Mouse (Mus musculus) cerebellum, postnatal 14 days (tissue): ENCODE results near the gene Hoxa5.

Experiments
- DNase-seq, 2 experiments: peaks; one replicate each; pipeline ENCODE4 v3.0.0; 2021; ENCODE audit warnings: mixed read lengths in 2 of 2

Gene Hoxa5

DNA sequence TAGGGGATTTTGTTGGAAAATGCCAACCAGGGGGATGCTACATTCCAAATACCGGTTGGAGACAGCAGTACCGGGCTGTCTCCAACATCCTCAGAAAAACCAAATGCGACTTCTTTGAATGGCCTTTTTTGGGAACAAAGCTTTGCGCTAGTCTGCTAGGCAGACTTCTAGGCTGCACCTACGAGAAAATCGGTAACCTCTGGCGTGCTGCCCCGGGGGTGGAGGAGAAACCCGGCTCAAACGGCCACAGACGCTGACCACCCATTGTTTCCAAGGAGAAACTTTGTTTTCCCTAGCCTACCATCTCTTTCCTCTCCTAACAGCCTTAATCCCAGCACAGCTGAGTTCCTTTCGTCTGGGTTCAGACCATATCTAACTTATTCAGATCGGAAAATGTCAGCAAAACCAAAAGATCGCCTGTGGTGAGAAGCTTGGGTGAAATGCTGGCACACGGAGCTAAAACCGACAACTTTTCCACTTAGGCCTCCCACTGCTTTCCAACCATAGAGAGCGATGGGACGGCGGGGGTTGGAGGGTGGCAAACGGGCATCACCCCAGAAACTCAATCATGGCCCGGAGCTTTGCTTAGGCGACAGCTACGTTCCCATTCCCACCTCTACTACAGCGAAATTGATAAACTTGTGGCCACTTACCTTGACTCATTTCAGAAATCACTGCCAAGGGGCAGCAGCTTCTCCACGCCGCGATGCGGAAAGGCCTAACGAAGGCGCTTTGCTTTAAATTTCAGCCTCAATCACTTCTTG, 35.4 kb upstream of the Hoxa5 start:
- DNase-seq, result peak in 1 of 2 experiments; percentile 29

DNA sequence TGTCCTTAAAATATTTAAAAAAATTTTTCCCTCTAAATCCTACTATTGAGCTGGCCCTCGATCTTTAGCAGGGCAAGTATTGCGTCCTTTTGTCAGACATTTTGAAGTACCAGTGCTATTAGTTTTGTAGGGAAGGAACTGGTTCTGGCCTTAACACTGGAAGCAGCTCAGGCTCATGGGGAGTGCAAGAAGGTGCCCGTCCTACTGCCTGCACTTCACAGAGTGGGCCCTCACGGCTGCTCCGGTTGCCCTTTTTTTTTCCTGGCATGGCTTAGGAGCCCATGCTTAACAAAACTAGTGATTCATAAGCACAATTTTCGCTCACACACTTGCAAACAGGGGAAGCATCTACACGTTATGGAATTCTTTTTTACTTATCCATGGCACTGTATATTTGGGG, 34.6 kb upstream of the Hoxa5 start:
- no peak for DNase-seq

DNA sequence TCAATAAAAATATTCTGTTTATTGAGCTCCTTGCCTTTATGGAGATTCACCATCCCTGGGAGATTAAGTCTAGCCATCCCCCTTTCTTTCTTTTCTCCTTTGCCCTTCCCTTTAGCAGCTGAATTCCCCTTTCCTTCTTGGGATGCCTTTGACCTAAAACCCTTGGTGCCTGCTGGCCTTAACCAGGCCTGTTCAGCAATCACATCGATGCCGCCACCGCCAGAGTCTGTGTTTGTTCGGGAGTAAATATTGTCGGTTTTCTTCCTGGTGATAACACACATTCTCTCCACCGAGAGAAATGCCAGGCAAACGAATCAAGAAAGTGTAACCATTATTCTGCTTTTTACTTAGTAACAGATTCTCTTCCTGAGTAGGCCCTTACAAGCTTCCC, 33.8 kb upstream of the Hoxa5 start:
- no peak for DNase-seq

DNA sequence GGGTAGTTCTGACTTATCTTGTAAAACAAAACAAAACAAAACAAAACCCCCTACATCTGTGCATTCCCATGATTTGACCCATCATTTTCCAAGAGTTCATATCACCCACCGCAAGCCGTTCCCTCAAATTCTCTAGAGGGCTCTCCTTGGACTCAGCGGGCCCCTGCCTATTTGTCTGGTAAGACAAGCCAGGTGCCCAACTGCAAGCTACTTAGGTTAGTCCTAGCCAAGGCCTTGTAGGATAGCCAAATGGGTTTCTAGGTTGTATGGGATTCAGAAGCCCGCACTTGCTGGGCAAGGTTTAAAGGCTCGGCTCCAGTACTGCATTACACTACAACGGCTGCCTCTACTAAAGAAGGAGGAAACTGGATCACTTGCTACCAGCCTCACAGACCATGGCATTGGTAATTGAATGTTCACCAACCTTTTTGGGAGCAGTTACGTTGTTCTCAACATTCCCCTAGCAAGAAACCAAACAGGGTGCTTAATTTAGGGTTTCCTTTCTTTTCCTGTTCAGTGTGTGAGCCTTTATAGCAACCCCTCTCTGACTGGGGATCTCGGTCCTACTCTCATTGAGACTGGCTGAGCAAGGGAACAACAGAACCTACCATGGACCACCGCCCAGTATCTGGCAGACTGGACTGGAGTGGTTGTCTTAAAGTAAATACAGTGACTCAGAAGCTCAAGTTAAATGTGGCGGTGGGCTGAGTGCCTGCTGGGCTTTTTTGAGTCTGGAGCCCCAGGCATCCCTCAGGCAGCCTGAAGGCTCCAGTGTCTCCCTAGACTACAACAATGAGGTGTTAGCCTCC, 33.2 kb upstream of the Hoxa5 start:
- DNase-seq, result no peak

DNA sequence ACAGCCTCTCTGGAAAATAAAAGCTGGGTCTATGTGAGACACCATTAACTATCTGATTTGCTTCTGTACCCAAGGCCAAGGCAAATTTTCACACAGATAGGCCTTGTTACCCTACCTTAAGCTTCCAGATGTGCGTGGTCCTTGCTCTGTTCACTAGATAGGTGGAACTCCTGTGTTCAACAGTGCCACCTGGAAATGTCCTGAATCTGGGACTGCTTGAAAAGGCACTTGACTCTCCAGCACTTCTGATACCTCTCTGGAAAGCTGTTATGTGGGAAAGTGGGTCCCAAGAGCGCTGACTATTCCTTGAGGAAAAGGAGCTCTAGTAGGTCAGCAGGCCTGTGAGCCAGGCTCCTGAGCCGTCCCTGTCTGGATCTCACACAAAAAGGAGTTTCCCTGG, 32.4 kb upstream of the Hoxa5 start:
- no peak for DNase-seq

DNA sequence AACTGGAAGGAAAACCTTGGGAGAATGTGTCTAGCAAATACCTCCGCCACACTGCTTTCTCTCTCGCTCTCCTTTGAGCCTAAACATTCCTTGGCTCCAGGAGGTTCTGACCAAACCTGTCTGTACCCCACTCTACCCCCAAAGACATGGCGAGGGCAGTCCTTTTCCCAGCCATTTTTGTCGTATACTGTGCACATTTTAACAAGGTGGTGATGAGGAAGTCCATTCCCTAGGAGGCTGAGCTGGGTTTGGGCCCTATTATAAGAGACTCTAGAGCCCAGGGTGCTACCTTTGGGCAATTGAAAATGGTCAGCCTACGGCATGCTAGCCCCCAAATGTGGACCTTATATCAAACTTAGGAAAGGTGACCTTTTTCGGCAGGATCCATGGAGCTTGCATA, 31.5 kb upstream of the Hoxa5 start:
- no peak for DNase-seq

DNA sequence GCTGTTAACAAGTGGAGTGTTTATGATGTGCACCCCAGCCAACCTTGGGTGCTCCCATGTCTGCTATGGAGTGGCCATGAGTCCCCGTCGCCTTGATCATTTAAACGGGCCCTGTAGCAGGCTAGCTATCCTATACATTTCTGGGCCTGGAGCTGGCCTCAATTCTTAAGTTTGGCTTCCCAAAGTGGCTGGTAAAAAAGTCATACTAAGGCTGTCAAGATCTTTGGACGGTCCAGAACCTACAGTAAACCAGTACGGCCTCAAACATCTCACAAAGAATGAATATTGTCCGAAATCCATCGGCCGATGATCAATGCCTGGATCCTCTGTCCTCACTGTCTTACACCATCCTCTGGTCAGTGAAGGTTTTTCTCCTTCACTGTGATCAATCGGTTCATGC, 30.9 kb upstream of the Hoxa5 start:
- no peak for DNase-seq

DNA sequence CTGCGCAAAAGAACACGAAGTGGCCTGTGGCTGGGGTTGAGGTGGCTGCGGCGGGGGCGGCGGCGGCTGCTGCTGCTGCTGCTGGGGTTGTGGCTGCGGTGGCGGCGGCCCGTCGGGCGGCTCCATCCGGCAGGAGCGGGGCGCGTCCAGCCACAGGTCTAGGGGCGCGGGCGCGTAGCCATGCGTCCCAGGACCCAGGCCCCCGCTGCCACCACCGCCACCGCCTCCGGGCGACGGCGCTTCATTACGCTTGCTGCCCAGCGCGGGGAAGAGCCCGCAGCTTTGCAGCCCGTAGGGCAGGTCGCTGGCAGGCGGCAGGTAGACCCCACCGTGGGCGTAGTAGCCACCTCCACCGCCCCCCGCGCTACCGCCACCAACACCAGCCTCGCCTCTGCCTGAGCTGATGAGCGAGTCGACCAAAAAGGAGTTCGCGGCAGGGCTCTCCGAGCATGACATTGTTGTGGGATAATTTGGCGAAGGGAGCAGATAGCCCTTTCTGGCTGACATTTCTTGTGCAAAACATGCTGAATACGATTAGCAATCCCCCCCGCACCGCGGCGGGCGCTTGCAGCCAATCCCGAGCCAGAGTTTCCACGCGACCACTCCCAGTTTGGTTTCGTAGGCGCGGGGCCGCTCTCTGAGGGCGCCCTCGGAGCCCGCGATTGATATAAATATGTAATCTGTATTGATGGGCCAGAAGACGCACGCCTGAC, 30.2 kb upstream of the Hoxa5 start:
- DNase-seq, result no peak

DNA sequence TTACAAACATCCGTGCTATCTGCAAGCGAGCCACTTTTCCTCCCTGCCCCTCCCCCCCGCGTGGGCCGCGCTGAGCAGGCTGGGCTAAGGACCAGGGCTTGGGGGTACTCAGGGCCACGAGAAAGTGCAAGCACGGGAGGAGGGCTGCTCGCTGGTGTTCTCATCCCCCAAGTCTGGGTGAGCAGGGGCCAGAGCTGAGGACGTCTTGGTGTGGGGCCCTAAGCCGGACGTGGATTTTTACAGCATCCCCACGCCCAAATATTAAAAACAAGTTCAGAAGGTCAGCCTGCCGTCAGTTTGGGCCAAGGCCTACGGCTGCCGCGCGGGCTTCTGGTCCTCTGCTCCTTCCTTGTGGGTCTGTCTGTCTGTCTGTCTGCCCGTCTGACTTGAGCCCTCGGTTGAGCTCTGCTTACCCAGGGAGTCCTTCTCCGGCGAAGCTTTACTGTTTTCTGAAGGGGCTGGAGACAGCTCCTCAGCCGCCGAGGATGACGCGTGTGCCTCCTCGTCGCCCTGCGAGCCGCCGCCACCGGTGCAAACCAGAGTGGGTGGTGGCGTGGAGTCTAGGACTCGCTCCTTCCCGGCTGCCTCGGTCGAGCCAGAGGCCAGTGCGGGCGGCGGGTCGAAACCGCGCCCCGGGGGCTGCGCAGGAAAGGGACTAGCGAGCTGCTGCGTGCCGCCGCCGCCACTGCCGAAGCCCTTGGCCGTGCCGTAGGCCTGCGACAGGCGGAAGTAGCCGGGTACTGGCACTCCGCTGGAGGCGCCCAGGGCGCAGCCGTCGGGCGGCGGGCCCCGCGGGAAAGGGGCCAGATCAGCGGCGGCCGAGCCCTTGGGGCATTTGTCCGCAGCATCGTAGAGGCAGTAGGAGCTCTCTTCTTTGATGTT, 29.4 kb upstream of the Hoxa5 start:
- no peak for DNase-seq

DNA sequence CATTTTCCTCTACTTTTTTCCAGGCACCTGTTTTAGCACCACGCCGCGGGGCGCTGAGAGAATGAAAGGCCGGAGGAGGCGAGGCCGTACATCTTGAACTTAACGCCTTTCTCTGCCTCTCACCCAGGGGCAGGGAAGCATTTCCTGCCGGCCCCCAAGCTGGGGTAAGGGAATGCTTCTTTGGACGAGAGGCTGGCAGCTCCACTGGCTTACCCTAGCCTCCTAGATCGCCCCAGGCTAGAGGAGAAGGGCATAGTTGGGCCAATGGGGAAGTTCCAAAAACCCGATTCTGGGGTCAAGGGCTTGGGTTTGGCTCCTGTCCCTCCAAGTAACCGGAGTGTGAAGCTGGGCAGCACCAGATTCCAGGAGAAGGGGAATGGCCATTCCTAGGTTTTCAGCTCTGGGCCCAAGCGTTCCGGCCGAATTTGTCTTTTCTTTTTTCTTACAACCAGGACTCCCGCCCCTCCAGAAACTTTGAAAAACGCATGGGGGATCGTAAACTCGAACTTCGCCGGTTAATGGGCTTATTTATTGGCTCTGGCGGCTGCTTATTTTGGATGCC, 28.7 kb upstream of the Hoxa5 start:
- DNase-seq, result no peak

DNA sequence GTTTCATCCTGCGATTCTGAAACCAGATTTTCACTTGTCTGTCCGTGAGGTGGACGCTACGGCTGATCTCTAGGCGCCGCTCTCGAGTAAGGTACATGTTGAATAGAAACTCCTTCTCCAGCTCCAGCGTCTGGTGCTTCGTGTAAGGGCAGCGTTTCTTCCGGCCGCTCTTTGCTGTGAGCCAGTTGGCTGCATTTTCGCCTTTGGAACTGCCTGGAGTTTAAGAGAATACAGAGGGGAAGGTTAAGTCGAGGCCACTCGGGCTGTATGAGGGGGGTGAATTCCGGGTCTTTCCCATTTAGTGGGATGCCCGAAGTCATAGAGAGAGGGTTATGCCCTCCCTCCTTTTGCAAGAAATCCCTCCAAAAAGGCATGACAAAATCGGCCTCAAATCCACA, 28.2 kb upstream of the Hoxa5 start:
- no peak for DNase-seq

DNA sequence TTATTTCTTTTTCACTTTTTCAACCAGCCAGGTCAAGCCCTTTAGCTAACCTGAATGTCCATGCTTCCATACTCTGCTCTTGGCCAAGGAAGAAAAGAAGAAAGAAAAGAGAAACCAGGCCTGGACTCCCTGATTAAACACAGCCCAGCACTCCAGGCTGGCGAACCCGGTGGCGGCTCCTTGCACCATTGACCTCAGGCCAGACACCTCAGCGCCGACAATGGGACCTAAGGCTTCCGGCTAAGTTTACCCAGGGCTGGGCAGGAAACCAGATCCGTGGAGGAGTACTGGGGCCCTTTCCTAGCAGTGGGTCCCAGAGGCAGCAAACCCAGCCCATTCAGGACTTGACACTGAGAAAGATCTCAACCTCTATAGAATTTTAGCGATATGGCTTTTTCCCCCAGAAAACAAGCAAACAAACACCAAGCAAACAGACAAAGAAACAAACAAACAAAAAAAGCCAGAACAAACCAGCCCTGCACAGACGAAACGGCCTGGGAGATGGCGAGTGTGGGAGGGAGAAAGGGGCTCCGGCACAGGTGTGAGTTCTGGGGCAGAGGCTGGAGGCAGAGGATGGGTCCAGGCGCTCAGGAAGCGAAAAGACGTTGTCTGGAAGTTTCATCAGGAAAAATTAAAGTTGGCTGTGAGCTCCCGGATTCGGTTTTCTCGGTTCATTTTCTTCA, 27.6 kb upstream of the Hoxa5 start:
- no peak for DNase-seq

DNA sequence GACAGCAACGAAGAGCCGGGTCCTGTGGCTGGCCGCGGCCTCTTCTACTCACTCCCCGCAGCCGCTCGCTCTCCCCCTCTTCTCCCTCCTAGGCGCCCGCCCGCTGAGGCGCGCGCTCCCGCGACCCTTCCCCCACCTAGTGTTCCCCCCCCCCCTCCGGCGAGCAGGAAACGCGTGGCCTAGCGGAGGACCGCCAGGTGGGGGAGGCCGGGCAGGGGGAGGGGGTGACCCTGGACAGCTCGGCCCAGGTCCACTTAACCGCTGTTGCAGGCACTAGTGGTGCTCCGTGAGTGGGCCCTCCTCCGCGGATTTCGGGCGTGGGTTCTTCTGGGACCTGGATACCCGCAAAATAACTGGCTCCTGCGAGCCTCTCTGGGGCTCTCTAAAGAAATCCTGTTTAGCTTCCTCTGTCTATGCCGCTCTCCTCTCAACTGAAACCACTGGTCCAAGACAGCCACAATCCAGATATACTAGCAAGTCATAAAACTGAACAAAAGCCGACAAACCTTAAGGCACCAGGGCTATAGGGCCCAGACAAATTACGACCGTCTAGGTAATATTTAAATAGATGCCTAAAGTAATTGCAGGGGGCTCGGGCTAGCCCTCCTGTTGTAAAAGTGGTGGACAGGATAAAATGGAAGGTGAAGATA, 26.3 kb upstream of the Hoxa5 start, which contains the start of gene Hoxa9:
Gene Hoxa9 (minus strand): TSS at position 574 of the 650 bp plus-strand sequence.
- DNase-seq, result no peak

DNA sequence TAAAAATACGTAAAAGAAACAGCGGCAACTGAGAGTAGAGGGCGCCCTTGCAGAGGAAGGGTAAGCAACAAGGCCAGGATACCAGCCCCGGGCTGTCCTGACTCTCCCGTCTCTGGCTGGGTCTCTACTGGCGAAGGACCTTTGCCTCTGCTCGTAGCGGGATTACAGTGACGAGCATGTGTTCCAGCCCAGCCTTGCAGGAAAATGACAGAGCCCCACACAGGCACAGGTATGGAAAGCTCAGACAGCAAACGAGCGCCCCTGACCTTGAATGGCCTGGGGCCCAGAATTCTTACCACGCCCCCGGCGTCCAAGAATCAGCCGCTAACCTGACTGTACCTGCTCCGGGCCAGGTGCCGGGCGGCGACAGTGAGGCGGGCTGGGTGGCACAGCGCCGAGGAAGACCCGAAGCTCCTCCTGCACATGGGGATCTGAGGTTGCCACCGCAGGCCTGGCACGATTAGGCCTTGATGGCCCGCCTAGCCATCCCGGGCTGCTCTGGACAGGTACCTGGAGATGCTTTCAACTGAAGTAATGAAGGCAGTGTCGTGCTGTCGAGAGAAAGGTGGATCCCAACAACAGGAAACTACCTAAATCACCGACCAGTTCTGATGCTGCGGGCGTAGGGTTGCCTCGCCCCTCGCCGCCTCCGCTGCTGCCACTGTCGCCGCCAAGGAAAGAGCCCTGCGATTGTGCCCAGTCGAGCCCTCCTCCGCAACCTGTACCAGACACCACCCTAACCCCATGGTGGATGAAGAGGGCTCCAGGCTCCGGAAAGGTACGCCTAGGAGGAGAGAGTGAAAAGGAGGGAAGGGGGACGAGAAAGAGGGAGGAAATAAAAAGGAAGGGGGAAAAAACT, 25.4 kb upstream of the Hoxa5 start:
- DNase-seq, result no peak

DNA sequence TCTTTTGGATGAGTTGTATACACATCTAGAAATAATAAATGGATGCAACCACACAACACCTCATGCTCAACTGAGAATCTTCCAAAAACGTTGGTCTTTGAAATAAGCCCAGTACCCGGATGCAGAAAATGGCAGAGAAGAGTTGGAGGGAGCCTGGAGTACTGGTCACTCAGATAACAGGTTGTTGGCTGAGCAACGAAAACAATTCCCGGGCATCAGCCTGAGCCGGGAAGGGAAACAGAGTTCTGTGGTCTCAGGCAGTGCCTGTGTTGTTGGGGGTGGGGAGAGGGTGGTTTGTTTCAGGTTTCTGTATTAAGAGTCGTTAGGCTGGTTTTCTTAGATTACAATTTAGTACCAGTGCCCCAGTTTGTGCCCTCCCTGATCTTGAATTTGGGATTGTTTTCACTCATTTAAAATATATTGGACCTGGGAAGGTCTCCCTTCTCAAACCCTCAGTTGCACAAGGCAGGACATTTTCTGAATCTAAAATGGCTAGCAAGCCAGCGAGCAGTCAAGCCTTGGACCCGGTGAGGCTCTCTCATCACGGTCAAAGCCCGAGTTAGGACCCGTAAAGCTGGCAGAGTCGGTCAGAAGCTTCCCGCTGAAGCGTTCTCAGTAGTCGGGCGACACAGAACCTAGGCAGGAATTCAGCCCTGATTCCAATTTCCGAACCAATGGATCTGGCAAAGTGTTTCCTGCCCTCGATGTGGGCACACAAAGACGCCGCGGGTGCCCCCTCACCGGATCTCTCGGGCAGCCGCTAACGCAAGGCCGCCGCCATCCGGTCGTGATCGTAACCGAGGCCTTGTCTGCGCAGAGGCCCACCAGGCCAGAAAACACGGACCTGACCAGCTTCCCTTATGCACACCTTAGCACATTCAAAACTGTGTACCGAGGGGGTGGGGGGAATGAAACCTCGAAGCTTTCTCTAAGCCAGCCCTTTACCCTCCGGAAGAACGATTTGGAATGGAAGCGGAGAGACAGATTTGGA, 24.4 kb upstream of the Hoxa5 start:
- DNase-seq, result peak in 1 of 2 experiments; percentile 20

DNA sequence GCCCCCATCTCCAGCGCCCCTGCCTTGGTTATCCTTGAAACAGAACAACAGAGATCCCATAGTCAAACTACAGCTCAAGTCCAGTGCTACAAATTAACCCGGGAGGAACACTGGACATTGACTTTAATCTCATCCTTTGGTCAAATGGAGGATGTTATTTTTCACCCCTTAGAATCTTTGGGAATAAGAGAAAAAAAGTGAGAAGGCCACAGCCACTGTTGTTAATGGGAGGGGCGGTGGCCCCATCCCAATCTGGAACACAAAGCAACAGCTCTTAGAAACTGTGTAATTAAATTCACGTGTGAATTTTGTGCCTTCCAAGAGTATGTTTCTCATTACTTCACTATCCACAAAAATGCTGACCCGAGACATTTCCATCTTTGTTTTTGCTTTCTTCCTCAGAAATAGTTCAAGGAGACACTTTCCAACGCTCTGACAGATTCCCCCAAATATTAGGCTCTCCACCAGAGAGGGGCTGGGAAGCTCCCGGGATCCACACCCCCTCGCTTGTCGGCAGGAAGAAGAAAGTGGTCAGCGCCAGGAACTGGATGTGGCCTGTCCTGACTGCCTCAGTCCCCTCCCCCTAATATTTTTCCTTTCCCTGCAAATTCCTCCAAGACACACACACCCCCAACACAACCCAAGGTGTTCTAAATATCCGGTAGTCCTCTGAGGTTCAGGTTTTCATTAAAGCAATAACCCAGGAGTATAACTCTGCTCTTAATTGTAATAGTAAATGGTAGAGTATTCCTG, 23.3 kb upstream of the Hoxa5 start:
- DNase-seq, result no peak

DNA sequence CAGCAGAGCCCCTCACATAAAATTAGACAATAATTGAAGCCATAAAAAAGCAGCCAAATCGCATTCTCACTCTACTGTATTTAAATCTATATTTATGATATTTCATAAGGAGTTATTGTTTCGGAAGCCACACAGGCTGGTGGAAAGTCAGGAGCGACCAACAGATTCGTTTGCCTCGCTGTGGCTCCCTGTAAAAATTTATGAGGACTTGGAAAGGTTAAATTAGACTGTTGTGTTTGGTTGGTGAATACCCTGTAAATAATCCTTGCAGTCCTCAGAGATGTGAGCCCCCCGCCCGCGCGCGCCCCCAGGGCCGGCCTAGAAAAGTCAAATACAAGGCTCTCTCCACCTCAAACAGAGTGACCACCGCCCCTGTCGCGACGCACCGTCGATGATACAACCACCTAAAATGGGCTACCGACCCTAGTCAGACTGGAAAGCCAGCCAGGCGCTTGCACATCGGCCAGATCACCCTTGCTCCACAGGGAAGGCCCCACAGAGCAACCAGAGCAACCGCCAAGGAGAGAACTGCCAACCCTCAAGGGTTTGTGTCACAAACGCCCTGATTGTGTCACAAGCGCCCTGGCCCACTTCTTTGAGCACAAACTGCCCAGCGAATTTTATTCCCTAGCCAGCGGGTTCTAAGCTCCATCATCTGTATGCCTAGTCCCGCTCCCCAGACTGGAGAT, 22.3 kb upstream of the Hoxa5 start:
- no peak for DNase-seq
